Mouse (Mus musculus) right cerebral cortex, adult 2 months (tissue): ENCODE data around the gene Ky.
A peak's percentile ranks its signal among the peaks of the same experiment; 100 is the strongest.

Source experiments
- DNase-seq, 2 experiments: peaks; one replicate each; pipeline ENCODE4 v3.0.0; 2021 to 2022; ENCODE audit warnings: low spot score in 2 of 2

Gene Ky

DNA sequence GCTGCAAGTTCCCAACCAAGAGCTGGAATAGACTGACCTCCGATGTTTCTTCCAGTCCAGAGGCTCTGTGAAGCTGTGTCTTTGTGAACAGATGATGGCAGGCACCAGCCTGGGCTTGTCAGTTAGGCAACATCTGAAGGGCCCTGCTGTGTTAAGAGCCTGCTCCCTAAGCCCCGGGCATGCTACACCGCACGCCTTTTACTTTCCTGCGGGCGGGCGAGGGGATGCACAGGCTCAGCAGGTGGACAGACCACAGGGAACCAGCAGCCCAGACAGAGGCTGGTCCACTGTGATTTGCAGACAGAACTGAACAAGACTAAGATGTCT, 41.4 kb downstream of the Ky start:
- no peak for DNase-seq

DNA sequence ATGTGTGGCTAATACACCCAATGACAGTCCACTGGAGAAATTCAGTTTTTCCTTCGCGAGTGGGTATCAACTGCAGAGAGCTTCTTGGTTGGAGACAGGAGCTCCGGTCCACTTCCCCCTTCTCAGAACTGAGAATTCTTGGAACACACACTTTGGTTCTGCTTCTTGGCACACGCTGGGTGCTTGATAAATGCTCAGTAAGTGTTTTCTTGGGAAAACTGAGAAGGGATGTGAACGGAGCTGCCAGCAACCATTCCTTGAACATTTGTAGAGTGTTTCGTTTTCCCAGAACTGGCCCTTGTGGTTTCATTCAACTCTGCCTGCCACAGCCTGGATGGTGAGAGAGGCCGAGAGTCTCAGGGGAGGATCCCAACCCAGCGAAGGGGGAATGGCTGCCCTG, 43.7 kb downstream of the Ky start:
- no peak for DNase-seq

DNA sequence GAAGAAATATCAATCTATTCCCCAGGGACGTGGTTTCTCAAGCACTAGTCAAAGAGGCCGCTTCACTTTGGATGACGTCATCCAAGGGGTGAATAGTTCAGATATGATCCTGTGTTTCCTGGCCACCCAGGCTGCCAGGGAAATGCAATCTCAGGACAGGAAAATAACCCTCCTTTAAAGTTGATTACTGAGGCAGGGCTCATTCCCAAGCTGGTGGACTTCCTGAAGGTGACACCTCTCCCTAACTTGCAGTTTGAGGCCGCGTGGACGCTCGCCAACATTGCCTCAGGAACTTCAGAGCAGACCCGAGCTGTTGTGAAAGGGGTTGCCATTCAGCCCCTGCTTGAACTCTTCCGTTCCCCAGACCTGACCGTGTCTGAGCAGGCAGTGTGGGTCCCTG, 46.2 kb downstream of the Ky start:
- DNase-seq = no peak

DNA sequence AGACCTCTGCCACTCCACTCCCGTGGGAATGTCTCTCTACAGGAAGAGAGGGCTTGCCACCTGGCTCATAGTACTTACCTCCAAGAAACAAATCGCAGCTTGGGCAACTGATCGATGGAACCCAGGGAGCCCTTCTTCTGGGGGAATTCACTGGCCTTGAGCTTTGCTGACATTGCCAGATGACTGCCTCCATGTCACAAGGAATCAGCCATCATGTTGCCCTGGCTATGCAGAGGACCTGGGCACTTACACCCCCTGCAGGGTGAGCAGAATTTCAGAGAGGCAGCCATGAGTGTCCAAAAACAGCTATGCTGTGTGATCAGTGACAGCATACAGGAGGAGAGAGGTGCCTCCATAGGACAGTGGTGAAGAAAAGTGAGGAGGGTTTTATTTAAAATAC, 48.2 kb downstream of the Ky start:
- no peak for DNase-seq

DNA sequence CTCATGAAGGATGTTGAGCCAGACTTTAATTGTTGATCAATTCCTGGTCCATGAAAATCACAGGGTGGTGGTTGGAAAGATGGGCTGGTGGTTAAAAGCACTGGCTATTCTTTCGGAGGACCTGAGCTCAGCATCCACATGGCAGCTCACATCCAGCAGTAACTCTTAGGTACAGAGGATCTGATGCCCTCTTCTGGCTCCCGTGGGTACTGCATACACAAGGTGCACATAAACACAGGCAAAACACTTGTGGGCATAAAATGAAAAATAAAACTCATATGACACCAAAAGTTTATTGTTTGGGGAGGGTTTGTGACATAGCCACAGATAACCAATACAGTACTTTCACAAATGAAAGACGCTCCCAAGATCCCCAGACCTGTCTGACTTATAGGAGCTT, 52.9 kb downstream of the Ky start:
- DNase-seq = no peak

DNA sequence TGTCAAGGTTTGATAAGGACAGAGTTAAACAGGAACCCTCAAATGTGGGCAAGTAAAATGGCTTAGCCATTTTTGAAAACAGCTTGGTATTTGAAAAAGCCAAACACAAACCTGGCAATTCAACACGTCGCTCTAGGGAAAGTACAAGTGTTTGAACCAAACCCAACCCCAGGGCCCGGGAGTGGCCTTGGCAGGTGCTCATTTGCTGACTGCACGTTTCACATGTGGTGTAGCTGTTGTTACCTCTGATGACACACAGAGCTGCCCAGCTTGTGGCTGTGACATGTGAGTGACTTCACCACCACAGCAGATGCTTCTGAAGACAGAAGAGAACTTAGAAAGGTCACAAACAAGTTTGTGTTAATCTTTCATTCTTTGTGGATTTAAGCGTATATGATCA, 67.3 kb downstream of the Ky start:
- no peak for DNase-seq

DNA sequence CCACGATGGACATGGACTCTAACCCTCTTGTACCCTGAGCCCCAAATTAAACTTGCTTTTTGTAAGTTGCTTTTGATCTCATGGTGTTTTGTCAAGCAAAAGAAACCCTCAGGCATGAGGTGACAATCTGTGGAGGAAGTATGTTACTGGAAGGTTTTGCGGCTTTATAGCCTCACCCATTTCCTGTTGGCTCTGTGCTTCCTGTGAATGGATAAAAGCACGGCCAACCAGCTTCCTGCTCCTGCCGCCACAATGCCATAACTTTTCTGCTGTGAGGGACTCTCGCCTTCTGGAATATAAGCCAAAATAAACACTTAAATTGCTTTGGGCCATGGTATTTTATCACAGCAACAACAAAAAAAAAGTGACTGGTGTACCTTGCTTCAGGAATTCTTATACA, 71.9 kb downstream of the Ky start:
- no peak for DNase-seq

DNA sequence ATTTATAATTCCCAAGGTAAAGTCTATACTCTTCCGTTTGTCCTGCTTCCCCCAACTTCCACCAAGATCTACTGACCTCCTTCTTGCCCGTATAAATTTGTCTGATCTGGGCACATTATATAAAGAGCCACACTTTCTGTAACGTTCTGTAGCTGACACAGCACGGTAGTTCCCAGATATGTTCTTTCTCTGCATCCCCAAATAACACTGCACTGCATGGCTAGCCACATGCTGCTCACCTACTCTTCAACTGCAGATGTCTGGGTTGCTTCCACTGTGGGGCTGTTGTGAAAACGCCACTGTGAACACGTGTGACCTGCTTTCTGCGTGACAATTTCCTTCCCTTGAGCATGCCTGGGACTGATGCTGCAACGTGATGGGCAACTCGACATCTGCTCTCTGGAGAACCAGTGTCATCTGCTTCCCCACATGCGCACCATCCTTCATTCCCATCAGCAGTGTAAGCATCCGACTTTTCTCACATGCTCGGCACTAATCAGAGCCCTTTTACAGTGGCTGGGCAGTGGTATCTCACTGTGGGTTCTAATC, 76.4 kb downstream of the Ky start:
- DNase-seq = peak; percentile 12 to 19

DNA sequence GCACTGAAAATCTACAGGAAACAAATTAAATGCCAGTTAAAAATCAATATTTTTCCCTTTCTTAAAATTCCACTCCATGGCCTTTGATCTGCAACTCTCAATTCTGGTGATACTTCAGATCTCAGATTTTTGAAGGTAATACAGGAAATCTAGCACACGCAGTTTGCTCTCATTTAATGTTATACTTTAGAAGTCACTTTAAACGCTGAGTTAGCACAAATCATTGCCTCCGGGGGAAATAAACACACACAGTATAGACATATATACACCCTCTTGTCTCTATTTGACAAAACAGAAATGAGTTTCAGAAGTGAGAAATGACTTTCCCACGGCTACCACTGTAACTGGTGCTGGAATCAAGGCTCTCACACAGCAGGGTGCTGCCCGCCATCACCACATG, 81.8 kb downstream of the Ky start:
- no peak for DNase-seq

DNA sequence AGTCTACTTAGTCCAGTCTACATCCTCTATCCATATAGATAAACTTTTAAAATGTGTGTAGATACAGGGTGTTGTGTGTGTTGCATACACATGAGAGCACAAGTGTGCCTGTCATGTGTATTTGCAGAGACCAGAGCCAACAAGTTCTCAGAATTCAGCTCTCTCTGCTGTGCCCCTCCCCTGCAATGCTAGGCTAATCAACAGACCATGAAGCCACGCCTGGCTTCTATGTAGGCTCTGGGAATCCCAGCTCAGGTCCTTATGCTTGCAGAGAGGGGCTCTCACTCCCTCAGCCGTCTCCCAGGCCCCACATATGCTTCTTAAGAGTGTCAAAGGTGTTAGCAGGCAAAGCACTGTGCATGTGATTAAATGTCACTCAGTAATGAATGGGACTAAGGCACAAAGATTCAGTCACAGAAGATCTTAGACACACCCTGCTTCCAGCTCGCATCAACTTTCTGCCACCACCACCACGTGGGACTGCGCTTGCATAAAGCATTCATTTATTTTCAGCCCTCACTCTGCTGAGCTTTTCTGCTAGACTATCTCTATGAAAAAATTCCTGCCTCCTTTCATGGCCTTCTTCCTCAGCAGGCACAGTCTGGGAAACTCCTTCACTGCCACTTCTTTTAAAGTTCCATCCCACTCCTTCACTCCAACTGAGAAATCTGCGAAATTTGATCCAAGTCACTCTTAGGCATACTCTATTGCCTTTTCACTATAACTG, 89.3 kb downstream of the Ky start:
- peak; percentile 21 to 23 for DNase-seq
